Mouse (Mus musculus): ENCODE measurements at regions not wholly inside any gene's neighbourhood (a gene's known extent, or its start where the extent isn't known, plus 50 kb on each side); places are given as distances from the start of the nearest gene placed in this dataset.
A peak's percentile ranks its signal among the peaks of the same experiment; 100 is the strongest.

DNA sequence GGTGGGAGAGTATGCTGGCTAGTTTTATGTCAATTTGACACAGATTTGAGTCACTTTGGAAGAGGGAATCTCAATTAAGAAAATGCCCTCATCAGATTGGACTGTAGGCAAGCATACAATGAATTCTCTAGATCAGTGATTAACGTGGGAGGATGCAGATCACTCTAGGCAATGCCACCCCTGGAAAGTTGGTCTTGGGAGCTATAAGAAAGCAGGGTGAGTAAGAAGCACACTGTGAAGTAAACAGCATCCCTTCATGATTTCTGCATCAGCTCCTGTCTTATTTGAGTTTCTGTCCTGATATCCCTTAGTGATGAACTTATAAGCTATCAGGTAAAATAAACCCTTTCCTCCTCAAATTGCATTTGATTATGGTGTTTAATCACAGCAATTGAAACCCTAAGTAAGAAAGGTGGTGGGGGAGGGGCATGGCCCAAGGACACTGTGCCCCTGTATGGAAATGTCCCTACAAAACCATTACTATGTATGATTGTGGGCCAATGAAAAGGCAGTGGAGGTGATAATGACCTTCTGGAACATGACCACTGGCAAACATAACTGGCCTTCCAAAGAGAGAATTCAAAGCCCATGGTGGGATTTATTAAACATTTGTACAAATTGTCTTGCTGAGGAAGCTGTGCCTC, 640.3 kb upstream of the Vstm2b start:
- DNase-seq: no peak

DNA sequence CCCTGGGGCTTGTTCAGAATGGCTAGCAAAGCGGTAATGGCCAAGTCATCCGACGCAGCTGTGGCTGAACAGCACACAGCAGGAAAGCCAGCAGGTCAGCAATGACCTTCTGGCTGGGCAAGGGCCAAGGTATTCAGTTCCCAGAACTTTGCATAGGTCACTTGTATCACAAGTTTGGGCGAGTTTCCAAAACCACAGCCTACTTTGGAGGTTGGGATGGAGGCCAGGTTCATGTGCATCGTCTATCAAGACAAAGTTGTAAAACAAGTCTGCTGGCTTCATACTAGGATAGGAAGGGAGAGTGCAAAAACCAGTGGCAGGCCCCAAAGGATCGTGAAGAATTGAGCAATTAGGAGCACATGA, 639.8 kb upstream of the Vstm2b start:
- peak; percentile 20 for DNase-seq

DNA sequence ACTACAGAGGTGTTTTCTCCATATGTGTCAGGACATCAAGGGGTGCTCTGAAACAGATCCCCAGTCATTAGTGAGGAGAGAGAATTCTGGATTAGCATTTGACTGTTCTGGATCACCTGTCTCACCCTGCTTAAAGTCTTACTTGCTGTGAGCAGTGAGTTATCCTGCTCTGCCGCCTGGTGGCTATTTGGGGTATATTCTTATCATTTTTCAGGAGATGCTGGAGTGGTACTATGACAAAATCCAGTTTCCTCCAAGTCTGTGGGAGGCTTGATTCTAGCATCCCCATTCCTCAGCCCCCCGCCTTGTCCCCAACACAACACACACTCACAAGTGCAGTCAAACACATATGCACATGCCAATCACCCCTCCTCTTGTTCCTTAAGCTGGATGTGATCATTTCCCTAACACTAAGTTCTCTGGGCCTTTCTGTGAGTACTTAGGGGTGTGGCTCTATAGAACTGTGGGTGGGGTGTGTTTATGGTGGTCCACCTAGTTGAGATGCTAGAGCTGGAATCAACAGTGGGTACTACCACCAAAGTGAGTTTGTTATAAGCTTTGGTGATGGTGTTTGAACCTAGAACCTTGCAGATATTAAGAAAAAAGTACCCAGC, 624.6 kb upstream of the Vstm2b start:
- DNase-seq: peak; percentile 56

DNA sequence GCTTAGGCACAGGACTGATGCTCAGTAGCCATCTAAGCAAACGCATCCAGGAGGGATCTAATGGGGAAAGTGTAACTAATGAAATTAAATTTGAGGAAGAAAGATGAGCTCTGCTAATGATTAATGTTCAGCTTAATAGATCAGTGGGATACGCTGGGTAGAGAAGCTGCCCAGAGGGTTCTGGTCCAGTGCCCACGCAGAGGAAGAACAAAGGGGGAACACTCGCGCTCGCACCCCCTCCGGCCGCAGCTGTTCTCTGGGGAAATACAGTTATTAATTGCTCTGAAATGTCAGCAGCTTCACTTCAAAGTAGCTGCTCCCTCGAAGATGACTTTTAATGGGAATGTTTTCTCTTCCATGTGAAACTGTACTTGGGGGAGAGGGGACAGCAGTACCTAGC, 623.0 kb upstream of the Vstm2b start:
- DNase-seq: no peak

DNA sequence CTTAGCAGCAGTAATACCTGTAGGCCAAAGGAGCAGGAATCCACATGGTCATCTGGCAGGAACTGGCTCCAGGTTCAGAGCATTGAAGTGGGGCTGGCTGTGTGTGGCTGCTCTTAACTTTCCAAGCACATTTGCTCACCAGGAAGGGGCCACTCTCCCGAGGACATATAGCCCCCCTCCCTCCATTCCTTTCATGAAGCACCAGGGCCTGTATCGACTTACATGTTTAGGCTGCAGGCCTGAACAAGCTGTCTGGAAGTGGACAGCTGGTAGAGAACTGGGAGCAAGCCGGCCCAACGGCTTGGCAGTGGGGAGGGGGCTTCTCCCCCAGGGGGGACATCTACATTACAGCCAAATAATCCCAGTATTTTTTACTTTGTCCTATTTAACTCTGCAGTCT, 622.5 kb upstream of the Vstm2b start:
- DNase-seq: no peak

DNA sequence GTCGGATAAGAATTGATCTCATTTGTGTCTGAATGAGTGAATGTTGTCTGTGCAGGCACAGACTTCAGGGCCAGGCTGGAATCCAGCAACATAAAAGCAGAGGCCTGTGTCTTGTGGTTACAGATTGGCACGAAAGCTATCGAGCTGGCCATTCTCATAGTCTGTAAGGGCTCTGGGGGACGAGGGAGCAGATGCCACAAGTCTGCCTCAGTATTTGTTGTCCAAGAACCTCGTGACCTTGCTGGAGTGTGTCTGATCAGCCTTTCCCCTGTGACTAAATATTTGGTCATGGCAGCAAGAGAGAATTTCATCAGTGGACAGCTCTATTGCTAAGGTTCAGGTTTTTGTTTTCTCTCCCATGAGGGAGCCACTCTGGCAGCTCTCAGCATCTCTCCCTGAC, 622.0 kb upstream of the Vstm2b start:
- DNase-seq: no peak

DNA sequence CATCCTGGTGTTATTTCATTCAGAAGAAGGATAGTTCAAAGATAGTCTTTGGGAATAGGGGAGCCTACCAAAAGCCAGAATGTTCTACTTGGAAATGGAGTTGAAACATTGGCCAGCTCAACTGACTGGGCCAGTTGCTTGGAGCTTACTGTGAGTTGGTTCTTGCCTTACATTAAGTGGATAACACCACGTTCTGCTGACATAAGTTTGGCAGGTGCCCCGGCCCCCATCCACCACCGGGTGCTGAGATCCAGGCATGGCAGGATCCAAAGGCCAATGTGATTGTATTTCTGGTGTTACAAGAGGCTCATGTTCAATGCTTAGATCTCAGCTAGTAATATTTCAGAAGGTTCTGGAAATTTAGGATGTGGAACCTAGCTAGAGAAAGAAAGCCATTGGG, 608.0 kb upstream of the Vstm2b start:
- DNase-seq: no peak

DNA sequence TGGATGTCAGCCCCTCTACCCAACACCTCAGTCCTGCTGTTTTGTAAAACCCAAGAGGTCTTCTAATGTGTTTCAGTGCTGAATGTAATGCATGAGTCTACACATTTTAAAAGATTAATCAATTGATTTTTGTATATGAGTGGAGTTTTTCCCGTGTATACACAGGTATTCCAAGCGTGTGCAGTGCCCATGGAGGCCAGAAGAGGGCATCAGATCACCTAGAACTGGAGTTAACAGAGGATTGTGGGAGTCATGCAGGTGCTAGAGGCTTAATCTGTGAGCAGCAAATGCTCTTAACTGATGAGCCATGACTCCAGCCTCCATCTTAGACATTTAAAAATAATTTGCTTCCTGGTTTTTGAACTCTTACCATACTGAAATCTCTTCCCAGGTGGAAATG, 587.6 kb upstream of the Vstm2b start:
- no peak for DNase-seq

DNA sequence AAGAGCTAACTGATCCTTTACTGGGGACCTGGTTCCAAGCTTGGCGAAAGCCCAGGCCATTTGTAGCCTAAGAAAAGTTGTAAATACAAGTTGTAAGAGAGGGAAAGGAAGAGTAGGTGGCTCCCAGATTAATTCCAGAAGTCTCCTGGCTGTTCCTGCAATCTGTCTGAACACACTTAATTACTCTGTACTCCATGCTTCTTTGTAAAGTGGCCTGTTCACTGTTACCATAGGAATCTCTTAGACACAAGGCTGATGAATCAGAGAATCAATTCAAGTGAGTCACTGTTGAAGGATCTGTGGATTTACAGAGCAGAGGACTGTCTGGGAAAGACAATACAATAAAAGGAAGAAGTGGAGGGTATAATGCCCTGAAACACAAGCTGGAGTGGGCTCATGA, 577.0 kb upstream of the Vstm2b start:
- no peak for DNase-seq

DNA sequence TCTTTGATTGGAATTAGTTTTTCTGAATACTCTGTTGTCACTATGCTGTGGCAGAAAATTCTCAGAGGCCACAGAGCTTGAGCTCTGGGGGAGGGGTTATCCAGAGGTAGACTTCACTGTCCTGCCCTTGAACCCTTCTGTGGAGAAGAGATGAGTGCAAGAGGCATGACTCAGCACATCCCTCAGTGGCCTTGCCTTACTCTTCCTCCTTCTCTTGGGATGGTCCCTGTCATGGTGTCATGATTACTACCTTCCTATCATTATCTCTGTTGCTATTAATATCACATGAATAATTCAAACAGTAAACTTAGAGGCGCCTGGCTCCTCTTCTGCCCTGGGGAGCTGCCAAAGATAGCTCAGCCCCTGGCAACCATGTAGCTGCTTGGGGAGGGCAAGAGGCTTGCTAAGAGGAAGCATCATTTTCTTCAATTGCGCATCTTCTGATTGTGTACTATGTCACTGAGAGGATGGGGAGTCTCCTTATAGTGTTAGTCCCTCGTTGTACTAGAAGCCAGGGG, 572.9 kb upstream of the Vstm2b start:
- no peak for DNase-seq

DNA sequence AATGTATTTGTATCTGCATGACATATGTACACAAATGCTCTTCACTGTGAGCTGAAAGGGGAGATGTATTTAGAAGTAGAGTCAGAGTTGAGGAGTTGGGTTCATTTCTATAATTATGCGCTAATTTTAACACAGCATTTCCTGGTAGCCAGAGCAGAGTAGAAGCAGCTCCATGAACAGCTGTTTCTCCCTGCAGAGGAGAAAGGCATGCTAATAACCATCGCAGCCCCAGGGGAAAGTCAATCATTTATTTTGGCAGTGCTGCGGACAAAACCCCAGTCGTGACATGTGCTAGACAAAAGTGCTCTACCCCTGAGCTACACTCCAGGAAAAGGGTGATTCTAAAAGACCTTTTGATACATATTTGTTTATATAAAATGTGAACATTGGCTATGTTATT, 565.7 kb upstream of the Vstm2b start:
- no peak for DNase-seq

DNA sequence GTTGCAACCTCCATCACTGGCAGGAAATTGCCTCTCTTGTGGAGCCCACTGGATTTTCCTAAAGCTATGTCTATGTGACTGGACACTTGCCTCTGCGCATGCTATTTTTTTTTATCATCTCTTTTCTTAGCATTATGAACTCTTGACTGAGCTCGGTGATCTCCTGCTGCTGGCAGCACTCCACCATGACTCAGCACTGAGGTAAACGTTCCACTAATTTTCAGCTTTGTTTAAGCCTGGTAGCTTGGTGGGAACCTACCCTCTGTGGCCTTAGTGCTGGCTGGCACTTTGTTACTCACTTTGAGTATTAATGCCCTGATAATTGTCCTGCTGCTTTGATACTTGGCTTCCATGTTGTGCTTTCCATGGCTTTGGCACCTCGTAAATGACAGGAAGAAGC, 545.8 kb upstream of the Vstm2b start:
- DNase-seq: no peak

DNA sequence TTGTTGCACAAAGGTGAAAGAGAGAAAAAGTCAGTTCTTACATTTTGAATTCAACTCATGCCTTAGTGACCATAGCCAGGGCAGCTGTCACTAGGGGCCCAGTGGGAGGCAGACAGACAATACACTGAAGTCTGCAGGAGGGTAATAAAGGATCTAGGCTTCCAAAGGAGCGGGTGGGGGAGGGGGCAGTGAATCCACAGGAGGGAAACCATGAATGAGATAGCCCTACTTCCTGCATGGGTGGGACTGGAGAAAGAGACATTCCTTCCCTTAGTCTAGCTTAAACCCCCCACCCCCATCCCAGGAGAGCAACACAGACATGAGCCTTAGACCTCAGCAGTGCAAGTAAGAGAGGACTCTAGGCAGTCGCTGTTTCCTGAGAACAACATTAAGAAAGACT, 535.4 kb upstream of the Vstm2b start:
- DNase-seq: no peak

DNA sequence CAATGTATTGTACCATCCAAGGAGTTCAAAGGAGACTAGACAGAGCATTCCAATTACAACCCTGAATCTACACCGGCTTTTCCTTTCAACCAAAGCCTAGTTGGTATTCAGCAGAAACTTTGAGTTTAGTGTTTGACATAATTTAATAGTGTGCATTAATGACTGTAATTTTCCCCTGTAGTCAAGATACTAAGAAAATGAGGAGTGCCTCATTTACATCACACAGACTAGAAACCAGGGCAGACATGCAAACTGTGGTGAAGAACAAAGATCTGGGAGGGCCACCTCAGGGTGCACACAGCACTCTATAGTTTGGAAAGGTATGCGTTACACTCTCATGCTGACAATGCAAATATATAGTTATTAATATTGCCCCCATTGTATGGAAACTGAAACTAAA, 525.4 kb upstream of the Vstm2b start:
- no peak for DNase-seq

DNA sequence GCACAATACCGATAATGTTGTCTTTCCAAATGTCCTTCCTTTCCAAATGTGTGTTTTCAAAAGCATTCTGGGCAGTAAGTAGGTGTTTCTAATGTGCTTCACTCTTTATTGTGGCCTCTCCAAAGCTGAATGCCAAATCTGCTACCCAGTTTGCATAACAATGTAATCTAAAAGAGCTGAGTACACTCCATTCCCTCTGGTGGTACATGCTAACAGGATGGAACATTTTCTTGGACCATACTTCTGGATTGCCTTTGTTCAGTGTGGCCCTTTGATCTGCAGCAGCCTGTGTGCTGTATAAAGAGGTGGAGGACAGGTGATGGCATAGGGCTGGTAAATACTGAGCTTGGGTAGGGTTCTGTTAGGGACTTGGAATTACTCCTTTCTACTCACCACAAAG, 520.3 kb upstream of the Vstm2b start:
- DNase-seq: no peak

DNA sequence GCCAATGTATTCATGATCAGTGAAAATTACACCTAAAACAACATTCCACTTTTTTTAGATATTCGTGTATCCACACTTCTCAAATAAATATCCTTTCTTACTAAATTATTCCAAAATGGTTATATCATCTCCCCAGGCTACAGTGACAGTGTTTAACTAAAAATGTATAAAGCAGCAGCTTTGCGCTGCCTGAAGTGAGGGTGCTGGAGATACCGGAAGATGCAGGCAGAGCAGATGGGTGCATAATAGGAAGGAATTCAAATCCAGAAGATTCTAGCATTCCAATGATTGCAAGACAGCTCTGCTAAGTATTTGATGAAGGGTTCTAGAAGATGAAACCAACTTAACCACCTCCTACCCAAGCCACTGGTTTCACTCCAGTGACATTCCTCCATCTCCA, 516.9 kb upstream of the Vstm2b start:
- no peak for DNase-seq

DNA sequence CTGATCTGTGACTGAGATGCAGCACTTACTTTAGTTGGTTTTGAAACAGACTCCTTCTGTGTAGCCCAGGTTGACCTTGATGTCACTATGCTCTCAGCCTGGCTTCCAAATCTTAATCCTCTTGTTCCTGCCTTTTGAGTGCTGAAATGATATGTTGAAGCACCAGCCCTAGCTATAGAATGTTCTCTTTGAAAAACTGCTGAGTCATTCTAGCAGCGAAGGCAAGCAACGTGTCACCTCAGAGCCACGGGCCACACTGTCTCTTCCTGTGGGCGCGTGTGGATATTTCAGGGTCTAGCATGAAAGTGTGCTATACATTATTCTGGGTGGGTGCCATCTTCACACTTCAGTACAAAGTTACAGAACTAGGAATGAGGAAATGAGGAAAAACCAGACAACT, 510.0 kb upstream of the Vstm2b start:
- DNase-seq: no peak

DNA sequence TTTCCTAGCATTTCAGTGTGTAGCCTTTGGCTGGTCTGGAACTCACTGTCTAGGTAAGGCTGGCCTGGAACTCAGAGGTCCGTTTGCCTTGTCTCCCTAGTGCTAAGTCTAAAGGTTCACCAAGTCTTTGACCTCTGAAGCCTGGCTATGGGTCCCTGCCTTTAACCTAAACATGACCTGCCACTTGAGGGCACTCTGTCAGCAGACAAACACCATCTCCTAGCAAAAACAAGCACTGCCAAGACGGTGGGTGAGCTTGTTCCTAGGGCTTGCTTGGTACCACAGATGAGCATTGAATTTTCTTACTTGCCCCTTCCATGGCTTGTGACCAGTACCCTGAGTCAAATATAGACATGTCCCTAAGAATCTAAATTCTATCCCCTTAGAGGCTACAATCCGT, 508.3 kb upstream of the Vstm2b start:
- no peak for DNase-seq

DNA sequence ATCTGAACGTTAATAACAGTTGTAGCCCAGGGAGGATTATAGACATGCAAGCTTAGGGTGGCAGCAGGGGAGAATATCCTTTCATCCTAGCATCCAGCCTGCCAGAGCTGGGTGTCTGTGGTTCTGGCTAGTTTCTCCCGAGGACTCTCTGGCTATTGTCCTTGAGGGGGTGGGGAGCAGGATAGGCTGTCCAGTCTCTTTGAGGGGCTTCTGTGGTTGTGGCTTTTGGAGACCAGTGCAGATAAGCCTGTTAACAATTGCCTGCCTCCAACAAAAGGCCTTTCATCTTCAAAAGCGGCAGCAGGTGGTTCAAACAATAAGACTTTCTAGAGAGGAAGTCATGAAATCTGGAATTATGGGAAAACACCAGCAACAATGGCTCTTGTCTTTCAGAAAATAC, 507.2 kb upstream of the Vstm2b start:
- no peak for DNase-seq

DNA sequence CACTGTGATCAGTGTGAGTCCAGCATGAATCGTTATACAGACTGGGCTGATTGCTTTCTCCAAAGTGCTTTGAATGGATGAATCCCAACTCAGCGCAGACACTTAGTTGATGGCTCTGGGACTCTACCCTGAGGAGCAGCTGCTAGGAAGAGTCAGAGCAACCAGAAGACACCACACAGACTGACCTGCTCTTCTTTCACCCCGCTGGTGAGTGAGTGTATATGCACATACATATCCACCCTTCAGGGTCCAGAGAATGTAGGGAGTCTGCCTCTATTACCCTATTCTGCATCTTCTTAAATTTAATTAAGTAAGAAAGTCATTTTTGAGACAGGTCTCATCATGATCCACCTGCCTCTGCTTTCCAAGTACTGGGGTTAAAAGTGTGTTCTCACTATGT, 506.5 kb upstream of the Vstm2b start:
- DNase-seq: no peak

DNA sequence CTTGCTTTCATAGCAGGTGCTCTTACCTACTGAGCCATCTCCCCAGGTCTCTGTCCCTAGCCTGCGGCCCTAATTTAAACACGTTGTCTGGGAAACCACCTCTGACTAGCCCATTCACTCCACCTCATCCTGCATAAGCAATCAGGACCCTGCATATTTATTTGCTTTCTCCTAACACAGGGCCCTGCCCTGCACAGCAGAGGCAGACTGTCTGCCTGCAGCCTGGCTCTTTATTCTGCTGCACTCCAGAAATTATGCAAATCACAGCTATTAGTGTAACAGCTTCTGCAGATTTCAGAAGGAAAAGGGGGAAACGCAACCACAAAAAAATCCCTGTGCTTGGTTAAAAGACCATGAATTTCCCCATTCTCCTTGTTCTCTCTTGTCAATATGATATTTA, 505.9 kb upstream of the Vstm2b start:
- no peak for DNase-seq

DNA sequence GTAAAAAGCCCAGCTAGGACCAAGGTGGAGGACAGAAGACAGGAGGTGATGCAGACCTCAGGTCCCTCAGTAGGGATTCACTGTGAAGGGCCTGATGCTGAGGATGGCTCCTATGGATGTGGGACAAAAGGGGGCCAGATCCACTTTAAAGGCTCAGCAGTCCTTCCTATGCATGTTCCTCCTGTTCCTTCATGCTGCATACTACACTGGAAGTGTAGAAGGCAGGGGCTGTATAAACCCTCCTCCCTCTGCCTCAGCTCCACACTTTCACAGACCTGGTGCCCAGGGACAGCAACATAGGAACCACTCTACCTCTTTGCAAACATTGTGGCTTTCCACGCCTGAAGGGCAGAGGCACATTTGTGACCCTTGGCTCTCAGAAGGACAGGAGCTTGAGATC, 505.4 kb upstream of the Vstm2b start:
- DNase-seq: no peak

DNA sequence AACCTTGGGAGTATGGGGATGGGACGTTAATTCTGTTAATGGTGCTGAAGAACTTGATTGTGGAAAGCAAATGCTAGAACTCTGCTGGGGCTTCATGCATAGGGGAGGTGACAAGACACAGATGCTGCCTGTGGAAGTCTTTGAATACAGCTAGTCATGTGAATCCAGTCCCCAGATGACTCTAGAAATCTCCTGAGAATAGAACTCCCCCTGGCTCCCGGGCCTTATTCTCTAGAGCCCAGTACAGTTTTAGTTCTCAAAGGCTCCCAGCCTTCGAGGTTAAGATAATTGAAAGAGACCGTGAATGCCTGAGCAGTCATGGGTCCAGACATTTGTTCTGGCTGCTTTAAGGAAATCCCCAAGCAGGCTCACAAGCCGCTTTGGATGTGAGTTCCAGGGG, 499.9 kb upstream of the Vstm2b start:
- DNase-seq: no peak

DNA sequence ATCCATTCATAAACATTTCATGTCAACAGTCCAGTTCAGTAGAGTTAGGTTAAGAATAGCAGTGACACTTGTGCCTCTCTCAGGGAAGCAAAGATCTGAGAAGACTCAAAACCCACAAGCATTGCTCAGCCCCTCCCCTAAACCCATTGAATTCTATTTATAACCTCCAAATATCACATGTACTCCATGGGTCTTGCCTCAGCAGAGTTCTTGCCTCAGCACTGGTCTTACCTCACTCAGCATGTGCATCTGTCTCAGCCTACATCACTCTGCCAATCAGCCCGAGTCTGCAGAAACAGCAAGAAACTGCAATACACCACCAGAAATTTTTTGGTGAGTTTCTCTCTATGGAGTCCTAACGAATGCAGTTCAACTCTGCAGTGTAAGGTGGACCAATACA, 478.8 kb upstream of the Vstm2b start:
- no peak for DNase-seq

DNA sequence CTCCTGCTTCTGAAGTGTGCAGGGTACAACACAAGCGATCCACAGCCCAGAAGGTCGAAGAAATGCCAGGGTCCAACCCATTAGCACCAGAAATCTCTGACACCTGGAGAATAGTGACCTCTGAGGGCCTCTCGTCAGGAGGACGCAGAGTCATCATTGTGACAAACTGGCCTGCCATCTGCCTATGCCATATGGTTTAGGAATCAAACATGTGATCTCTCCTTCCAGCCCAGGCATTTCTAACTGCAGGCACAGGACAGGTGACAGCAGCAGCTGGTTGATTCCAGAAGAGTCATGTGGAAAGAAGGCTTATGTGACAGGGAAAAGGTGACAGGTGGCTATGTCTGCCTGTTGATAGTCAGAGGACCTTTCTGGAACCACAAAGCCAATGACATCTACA, 476.0 kb upstream of the Vstm2b start:
- no peak for DNase-seq

All from lung, postnatal 10 days (tissue).